Mouse (Mus musculus): ENCODE measurements at regions not wholly inside any gene's neighbourhood (a gene's known extent, or its start where the extent isn't known, plus 50 kb on each side); places are given as distances from the start of the nearest gene placed in this dataset.
"Not testable (repeated sequence)": the region's sequence is repeated elsewhere in the genome, so short reads cannot be mapped to it uniquely, and the experiment has no call there.

DNA sequence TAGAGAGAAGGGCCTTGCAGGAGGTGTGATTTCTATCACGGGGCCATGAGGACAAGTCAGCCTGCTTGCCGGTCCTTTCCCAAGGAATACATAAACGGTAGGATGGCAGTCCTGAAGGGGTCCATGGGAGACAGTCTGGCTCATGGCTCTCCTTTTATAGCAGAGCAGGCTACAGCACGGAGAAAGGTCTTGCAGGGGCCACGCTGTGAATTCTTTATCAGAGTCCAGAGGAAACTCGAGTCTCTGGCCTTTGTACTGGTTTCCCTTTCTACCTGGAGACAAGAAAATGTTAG lies 1984.0 kb downstream of the 4930444P10Rik start:
- no peak for ATAC-seq (ENCODE audit: insufficient number of reproducible peaks, insufficient read depth, low FRiP score, low read depth)
- Histone ChIP-seq H3K27ac (replicated peaks in 1 of 2; ENCODE audit: control insufficient read depth in 1 of 2, insufficient read depth in 1 of 2, low read depth in 2 of 2, low read length in 2 of 2) (no peak overlapping the region), H3K36me3 (ENCODE audit: control insufficient read depth, insufficient read depth, low read length) (no peaks in the 10 kb centered on the region), H3K27me3 (ENCODE audit: control insufficient read depth, insufficient read depth, low read length) (no peaks in the 10 kb centered on the region), H3K9ac (ENCODE audit: low read length) (no peak overlapping the region), H3K9me3 (ENCODE audit: control insufficient read depth, low read length) (0 out of 2 replicates have a peak, but pooled peaks cover 2% of the 10 kb centered on the region), H3K4me1 (ENCODE audit: control insufficient read depth in 2 of 2, insufficient read depth in 2 of 2, low read length in 2 of 2) (no peaks in the 10 kb centered on the region), H3K4me2 (ENCODE audit: low read length) (no peak overlapping the region), H3K4me3 (ENCODE audit: control insufficient read depth in 1 of 2, insufficient read depth in 1 of 2, low read depth in 1 of 2, low read length in 2 of 2) (no peak overlapping the region)
- WGBS = 26% methylated on average over 6 of the region's 6 CpGs

DNA sequence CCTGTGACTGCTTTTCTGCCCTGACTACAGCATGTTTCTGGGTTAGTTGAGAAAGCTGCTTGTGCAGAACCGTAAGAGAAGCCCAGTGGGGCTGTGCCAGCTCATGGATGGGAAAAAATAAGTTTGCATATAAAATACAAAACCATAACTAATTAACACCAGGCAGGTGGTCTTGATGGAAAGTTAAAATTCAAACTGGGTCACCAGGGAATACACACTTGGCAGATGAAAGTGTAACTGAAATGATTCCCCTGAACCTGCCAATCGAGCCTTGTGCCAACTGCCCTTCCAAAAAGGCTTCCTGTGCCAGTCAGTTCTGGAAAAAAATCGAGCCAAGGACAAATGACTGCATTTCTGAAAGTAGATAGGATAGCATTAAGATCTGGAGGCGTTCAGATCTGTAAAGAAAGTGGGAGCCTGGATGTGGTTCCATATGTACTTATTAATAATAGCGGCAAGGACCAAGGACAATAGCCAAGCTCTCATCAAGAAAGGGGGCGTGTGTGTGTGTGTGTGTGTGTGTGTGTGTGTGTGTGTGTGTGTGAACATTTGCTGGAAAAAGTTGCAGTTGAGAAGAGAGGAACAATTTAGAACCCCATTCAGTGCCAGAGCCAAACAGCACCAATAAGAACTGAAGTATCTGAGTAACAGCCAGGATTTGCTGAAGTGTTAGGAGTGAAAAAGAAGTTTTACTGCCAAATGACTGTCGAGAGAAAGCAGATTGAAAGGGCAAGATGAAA lies 1984.5 kb downstream of the 4930444P10Rik start:
- Histone ChIP-seq H3K4me1 (ENCODE audit: control insufficient read depth in 2 of 2, insufficient read depth in 2 of 2, low read length in 2 of 2) (no peaks in the 10 kb centered on the region), H3K9me3 (ENCODE audit: control insufficient read depth, low read length) (0 out of 2 replicates have a peak, but pooled peaks cover 2% of the 10 kb centered on the region), H3K9ac (ENCODE audit: low read length) (no peak overlapping the region), H3K4me3 (ENCODE audit: control insufficient read depth in 1 of 2, insufficient read depth in 1 of 2, low read depth in 1 of 2, low read length in 2 of 2) (no peak overlapping the region), H3K36me3 (ENCODE audit: control insufficient read depth, insufficient read depth, low read length) (no peaks in the 10 kb centered on the region), H3K4me2 (ENCODE audit: low read length) (no peak overlapping the region), H3K27ac (replicated peaks in 1 of 2; ENCODE audit: control insufficient read depth in 1 of 2, insufficient read depth in 1 of 2, low read depth in 2 of 2, low read length in 2 of 2) (no peak overlapping the region), H3K27me3 (ENCODE audit: control insufficient read depth, insufficient read depth, low read length) (no peaks in the 10 kb centered on the region)
- ATAC-seq (ENCODE audit: insufficient number of reproducible peaks, insufficient read depth, low FRiP score, low read depth) = no peak
- 68% methylated on average over 7 of the region's 7 CpGs for whole genome bisulfite sequencing

DNA sequence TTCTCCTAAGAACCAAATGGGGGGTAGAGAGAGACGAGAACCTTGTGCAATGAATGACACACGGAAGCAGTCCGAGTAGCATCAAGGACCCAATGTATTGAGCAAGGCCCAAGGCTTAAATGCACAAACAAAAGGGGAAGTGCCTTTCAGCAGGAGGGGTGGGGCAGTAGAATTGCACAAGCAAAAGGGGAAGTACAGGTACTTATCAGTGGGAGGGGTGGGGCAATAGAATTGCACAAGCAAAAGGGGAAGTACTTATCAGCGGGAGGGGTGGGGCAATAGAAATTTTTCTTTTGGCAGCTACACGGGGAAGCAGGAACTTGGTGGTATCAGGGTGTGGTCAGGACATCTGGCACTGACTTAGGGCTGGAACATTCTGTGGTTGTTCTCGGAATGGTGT lies 1987.6 kb downstream of the 4930444P10Rik start:
- not testable (repeated sequence) for H3K4me2 ChIP-seq (ENCODE audit: low read length); ATAC-seq (ENCODE audit: insufficient number of reproducible peaks, insufficient read depth, low FRiP score, low read depth); H3K9me3 ChIP-seq (ENCODE audit: control insufficient read depth, low read length); H3K9ac ChIP-seq (ENCODE audit: low read length); H3K36me3 ChIP-seq (ENCODE audit: control insufficient read depth, insufficient read depth, low read length); H3K4me1 ChIP-seq (ENCODE audit: control insufficient read depth in 2 of 2, insufficient read depth in 2 of 2, low read length in 2 of 2); H3K27ac ChIP-seq (replicated peaks in 1 of 2; ENCODE audit: control insufficient read depth in 1 of 2, insufficient read depth in 1 of 2, low read depth in 2 of 2, low read length in 2 of 2); H3K4me3 ChIP-seq (ENCODE audit: control insufficient read depth in 1 of 2, insufficient read depth in 1 of 2, low read depth in 1 of 2, low read length in 2 of 2); H3K27me3 ChIP-seq (ENCODE audit: control insufficient read depth, insufficient read depth, low read length)
- WGBS = 85% methylated on average over 5 of the region's 6 CpGs

DNA sequence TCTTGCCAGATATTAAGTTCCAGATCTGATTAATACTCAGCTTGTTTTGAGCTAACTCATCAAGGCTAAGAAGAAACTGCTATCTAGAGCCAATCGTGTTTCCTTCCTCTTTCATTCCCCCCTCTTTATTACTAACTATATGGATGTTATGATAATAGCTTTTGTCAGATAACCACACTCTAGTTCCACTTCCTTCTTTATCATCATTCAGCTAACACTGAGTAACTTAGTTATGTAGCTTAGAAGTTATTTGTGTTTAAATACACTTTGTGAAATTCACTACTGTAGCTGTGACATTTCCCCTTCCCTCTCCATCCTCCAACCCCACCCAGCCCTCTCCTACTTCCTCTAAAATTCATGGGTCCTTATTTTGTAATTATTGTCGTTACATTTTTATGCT lies 1988.6 kb downstream of the 4930444P10Rik start:
- Histone ChIP-seq H3K4me3 (ENCODE audit: control insufficient read depth in 1 of 2, insufficient read depth in 1 of 2, low read depth in 1 of 2, low read length in 2 of 2) (no peak overlapping the region), H3K36me3 (ENCODE audit: control insufficient read depth, insufficient read depth, low read length) (no peaks in the 10 kb centered on the region), H3K4me1 (ENCODE audit: control insufficient read depth in 2 of 2, insufficient read depth in 2 of 2, low read length in 2 of 2) (no peaks in the 10 kb centered on the region), H3K27me3 (ENCODE audit: control insufficient read depth, insufficient read depth, low read length) (no peaks in the 10 kb centered on the region), H3K9me3 (ENCODE audit: control insufficient read depth, low read length) (0 out of 2 replicates have a peak, but pooled peaks cover 2% of the 10 kb centered on the region), H3K9ac (ENCODE audit: low read length) (no peak overlapping the region), H3K4me2 (ENCODE audit: low read length) (no peak overlapping the region), H3K27ac (replicated peaks in 1 of 2; ENCODE audit: control insufficient read depth in 1 of 2, insufficient read depth in 1 of 2, low read depth in 2 of 2, low read length in 2 of 2) (no peak overlapping the region)
- ATAC-seq (ENCODE audit: insufficient number of reproducible peaks, insufficient read depth, low FRiP score, low read depth) = no peak
- 68% methylated on average over 2 of the region's 2 CpGs for WGBS

DNA sequence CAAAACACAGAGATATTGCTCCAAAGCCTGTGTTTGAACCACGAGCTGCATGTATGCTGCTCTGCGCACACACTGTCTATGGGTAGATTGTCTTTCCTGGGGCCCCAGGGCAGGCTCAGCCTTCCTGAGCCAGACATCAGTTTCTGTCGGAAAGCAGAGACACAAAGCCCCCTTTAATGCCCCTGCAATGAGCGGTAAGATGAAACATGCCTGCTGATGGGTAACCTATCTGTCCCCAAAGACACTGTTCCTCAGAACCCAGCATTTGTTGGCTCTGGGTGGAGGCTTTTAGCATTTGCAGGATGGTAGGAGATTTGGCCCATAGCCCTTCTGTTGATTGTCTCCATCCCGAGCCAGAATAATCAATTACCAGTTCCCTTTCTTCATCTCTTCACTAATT lies 1994.1 kb downstream of the 4930444P10Rik start:
- WGBS = 75% methylated on average over 5 of the region's 5 CpGs
- H3K27ac ChIP-seq (replicated peaks in 1 of 2; ENCODE audit: control insufficient read depth in 1 of 2, insufficient read depth in 1 of 2, low read depth in 2 of 2, low read length in 2 of 2) = no peak overlapping the region
- ATAC-seq (ENCODE audit: insufficient number of reproducible peaks, insufficient read depth, low FRiP score, low read depth) = no peak
- no peak overlapping the region for H3K9ac ChIP-seq (ENCODE audit: low read length)
- H3K27me3 ChIP-seq (ENCODE audit: control insufficient read depth, insufficient read depth, low read length) = no peaks in the 10 kb centered on the region
- no peaks in the 10 kb centered on the region for H3K9me3 ChIP-seq (ENCODE audit: control insufficient read depth, low read length)
- H3K4me1 ChIP-seq (ENCODE audit: control insufficient read depth in 2 of 2, insufficient read depth in 2 of 2, low read length in 2 of 2) = no peaks in the 10 kb centered on the region
- no peaks in the 10 kb centered on the region for H3K36me3 ChIP-seq (ENCODE audit: control insufficient read depth, insufficient read depth, low read length)
- no peak overlapping the region for H3K4me3 ChIP-seq (ENCODE audit: control insufficient read depth in 1 of 2, insufficient read depth in 1 of 2, low read depth in 1 of 2, low read length in 2 of 2)
- H3K4me2 ChIP-seq (ENCODE audit: low read length) = no peak overlapping the region

DNA sequence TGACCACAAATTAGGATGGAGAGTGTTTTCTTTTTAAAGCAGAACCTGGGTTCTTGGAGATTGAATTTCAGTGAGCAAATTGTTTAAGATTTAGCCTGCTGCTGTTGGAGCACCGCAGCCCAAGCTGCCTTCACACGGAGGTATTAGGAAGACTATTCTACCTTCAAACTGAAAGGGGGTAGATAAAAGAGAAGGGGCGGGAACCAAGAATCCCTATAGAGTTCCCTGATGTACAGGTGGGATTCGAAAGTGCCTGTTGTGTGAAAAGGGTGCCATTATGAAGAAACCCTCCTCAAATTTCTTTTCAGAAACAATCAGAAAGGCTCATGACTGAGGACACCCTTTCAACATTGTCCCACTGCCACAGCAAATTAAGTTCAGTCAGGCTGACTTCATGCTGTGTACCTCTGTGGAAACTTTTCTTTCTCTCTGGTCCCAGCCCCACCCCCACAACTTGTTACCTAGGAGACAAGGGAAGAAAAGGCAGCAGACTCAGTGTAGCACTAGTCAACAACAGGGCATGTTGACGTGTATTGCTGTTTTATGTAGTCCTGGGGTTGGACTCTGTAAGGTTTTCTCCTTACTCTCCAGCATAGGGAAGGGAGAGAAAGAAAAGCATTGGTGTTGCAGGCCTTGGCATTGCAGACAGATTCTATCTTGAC lies 1995.4 kb downstream of the 4930444P10Rik start:
- no peak overlapping the region for H3K4me2 ChIP-seq (ENCODE audit: low read length)
- H3K27ac ChIP-seq (replicated peaks in 1 of 2; ENCODE audit: control insufficient read depth in 1 of 2, insufficient read depth in 1 of 2, low read depth in 2 of 2, low read length in 2 of 2) = no peak overlapping the region
- no peaks in the 10 kb centered on the region for H3K9me3 ChIP-seq (ENCODE audit: control insufficient read depth, low read length)
- H3K4me1 ChIP-seq (ENCODE audit: control insufficient read depth in 2 of 2, insufficient read depth in 2 of 2, low read length in 2 of 2) = no peaks in the 10 kb centered on the region
- ATAC-seq (ENCODE audit: insufficient number of reproducible peaks, insufficient read depth, low FRiP score, low read depth) = no peak
- no peaks in the 10 kb centered on the region for H3K36me3 ChIP-seq (ENCODE audit: control insufficient read depth, insufficient read depth, low read length)
- H3K27me3 ChIP-seq (ENCODE audit: control insufficient read depth, insufficient read depth, low read length) = no peaks in the 10 kb centered on the region
- WGBS = 46% methylated on average over 5 of the region's 5 CpGs
- no peak overlapping the region for H3K9ac ChIP-seq (ENCODE audit: low read length)
- no peak overlapping the region for H3K4me3 ChIP-seq (ENCODE audit: control insufficient read depth in 1 of 2, insufficient read depth in 1 of 2, low read depth in 1 of 2, low read length in 2 of 2)

DNA sequence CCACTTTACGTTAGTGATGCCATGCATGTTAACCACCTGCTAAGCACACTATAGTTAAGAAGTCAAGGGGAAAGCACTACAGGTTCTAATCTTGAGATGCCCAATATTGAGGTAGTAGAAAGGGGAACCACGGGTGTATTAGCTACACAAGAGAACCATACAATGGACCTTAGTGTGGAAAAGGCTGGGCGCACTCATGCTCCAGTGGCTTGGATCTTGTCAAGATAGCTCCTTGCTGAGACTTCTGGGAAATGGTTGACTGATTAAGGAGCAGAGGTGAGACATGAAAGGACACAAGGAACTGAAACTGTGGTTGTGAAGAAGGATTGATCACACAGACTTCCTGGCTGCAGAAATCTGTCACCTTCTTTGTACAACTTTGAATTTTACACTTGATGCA lies 2028.3 kb downstream of the 4930444P10Rik start:
- H3K4me2 ChIP-seq (ENCODE audit: low read length) = no peak overlapping the region
- H3K4me1 ChIP-seq (ENCODE audit: control insufficient read depth in 2 of 2, insufficient read depth in 2 of 2, low read length in 2 of 2) = no peaks in the 10 kb centered on the region
- no peak overlapping the region for H3K4me3 ChIP-seq (ENCODE audit: control insufficient read depth in 1 of 2, insufficient read depth in 1 of 2, low read depth in 1 of 2, low read length in 2 of 2)
- no peaks in the 10 kb centered on the region for H3K27me3 ChIP-seq (ENCODE audit: control insufficient read depth, insufficient read depth, low read length)
- 0 out of 2 replicates have a peak, but pooled peaks cover 3% of the 10 kb centered on the region for H3K9me3 ChIP-seq (ENCODE audit: control insufficient read depth, low read length)
- no peak overlapping the region for H3K27ac ChIP-seq (replicated peaks in 1 of 2; ENCODE audit: control insufficient read depth in 1 of 2, insufficient read depth in 1 of 2, low read depth in 2 of 2, low read length in 2 of 2)
- WGBS = 82% methylated on average over 3 of the region's 3 CpGs
- H3K36me3 ChIP-seq (ENCODE audit: control insufficient read depth, insufficient read depth, low read length) = no peaks in the 10 kb centered on the region
- ATAC-seq (ENCODE audit: insufficient number of reproducible peaks, insufficient read depth, low FRiP score, low read depth) = no peak
- H3K9ac ChIP-seq (ENCODE audit: low read length) = no peak overlapping the region

DNA sequence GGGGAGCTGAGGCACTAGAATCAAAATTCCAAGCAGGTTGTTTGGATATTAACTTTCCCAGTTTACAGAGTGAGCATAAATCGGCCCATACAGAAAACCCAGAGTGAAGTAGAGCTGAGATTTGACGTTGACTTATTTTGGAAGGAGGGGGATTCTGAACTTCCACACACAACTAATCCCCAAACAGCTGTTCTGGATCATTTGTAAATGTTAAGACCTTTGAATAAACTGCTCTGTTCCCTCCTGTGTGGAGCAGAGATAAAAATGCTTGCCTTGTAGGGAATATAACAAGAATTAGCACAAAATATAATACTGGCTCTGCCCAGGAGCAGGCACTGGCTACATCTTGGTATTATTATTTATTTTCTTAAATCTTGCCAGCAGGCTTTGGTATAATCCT lies 2057.0 kb downstream of the 4930444P10Rik start:
- Histone ChIP-seq H3K27me3 (ENCODE audit: control insufficient read depth, insufficient read depth, low read length) (no peaks in the 10 kb centered on the region), H3K4me1 (ENCODE audit: control insufficient read depth in 2 of 2, insufficient read depth in 2 of 2, low read length in 2 of 2) (no peaks in the 10 kb centered on the region), H3K4me3 (ENCODE audit: control insufficient read depth in 1 of 2, insufficient read depth in 1 of 2, low read depth in 1 of 2, low read length in 2 of 2) (no peak overlapping the region), H3K27ac (replicated peaks in 1 of 2; ENCODE audit: control insufficient read depth in 1 of 2, insufficient read depth in 1 of 2, low read depth in 2 of 2, low read length in 2 of 2) (no peak overlapping the region), H3K36me3 (ENCODE audit: control insufficient read depth, insufficient read depth, low read length) (no peaks in the 10 kb centered on the region), H3K4me2 (ENCODE audit: low read length) (no peak overlapping the region), H3K9ac (ENCODE audit: low read length) (no peak overlapping the region), H3K9me3 (ENCODE audit: control insufficient read depth, low read length) (no peaks in the 10 kb centered on the region)
- WGBS = 43% methylated on average over 2 of the region's 2 CpGs
- ATAC-seq (ENCODE audit: insufficient number of reproducible peaks, insufficient read depth, low FRiP score, low read depth) = no peak
